Mouse (Mus musculus) c-Kit-positive CD71-negative TER-119-negative erythroid progenitor cells, embryonic 14.5 days (primary cell): ENCODE data around the gene Taar7a.
A peak's percentile ranks its signal among the peaks of the same experiment; 100 is the strongest.

Source experiments
- DNase-seq: peaks from one replicate; pipeline ENCODE4 v3.0.0-alpha.2; 2013; ENCODE audit warnings: low read depth

Taar7a gene

DNA sequence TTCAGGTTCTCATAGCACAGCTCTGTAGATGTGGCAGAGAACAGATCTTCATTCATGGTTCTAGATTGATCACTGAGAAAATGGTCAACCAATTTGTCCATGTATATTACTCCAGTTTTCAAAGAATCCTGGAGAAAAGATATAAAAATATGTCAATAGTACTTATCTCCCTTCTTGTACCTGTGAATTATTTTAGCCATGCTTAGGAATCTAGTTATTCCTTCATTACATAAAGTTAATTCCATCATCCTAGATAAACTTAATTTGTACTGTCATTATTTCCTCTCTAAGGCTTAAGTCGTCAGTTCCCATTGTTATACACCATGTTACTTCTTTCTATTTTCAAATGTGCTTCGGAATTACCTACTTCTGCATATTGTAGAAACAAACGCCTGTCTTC lies at the start of gene Taar7a:
Gene Taar7a (minus strand): TSS at position 101 of the 400 bp plus-strand sequence.
- DNase-seq, result no peak

DNA sequence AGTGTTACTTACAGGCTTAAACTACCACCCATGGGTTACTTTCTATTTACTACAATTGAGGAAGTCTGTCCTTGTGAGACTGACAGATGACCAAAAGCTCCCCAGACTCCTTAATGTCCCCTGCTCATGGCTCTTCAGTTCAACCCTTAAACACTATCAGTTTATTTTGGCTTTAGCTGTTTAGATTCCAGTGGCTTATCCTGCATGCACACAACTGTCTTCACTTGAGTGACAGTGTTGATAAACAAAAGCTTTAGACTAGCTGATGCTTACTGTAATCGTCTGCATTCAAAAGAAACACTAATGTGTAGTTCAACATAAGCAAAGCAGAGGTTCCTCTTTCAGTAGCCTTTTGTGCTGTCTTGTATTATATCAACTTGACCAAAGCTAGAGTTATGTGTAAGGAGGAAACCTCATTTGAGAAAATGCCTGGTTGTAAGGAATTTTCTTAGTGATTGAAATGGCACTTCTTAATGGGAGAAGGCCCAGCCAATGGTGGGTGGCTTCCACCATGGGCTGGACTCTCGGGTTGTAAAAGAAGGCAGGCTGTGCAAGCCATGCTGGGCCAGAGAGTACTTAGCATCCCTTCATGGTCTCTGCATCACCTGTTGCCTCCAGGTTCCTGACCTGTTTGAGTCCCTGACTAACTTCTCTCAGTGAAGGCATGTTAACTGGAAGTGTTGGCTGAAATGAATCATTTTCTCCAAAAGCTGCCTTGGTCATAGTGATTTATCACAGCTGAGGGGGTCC lies 47.0 kb upstream of the Taar7a start:
- DNase-seq, result no peak

DNA sequence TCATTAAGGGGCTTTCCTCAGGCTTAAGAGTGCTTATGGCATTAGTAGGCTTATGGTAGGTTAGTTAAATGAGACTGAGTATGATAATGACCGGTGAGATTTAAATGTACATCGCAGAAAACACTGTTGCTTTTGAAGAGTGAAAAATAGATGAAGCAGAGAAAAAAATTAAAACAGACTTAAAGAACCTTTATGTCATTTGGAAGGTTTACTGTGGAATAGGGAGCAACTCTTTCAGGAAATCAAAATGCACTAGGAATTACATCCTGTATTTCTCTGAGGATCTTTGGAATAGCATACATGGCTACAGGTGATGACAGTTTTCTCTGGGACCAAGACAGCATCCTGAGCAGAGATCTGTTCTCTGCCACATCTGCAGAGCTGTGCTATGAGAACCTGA lies 44.0 kb upstream of the Taar7a start, which contains the start of gene Taar7e:
Gene Taar7e (plus strand): TSS at position 301 of the 400 bp plus-strand sequence.
- no peak for DNase-seq

DNA sequence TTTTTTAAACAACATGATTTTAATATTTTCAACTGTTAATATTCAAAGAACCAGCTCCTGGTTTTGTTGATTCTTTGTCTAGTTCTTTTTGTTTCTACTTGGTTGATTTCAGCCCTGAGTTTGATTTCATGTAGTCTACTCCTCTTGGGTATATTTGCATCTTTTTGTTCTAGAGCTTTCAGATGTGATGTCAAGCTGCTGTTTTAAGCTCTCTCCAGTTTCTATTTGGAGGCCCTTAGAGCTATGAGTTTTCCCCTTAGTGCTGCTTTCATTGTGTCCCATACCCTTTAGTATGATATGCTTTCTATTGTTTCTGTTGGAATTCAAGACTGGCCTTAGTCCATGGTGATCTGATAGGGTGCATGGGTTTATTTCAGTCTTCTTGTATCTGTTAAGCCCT lies 38.1 kb upstream of the Taar7a start:
- no peak for DNase-seq

DNA sequence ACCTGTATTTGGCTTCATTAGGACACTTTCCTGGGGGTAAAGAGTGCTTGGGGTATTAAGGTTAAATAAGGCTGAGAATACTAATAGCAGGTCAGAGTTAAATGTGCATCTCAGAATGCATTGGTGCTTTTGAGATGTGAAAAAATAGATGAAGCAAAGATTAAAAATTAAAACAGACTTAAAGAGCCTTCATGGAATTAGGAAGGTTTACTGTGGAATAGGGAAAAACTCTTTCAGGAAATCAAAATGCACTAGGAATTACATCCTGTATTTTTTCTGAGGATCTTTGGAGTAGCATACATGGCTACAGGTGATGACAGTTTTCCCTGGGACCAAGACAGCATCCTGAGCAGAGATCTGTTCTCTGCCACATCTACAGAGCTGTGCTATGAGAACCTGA lies 33.6 kb upstream of the Taar7a start, which contains the start of gene Taar7d:
Gene Taar7d (plus strand): TSS at position 301 of the 400 bp plus-strand sequence.
- DNase-seq, result no peak

DNA sequence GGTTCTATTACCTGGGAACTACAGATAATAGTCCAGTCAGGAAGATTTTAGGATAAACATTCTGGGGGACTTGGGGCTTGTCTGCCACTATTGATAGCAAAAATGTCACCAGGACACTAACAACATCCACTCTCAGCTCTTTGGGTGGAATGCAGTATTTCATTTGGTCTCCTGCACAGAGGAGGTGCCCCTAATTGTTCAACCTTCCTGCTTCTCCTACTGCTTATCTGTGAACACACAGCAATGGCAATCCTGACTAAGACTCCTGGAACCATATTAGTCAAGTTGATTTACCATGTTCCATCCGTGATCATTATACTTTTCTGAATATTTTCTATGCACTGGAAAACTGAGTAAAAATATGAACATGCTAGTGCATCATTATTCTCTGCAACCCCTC lies 14.9 kb upstream of the Taar7a start:
- no peak for DNase-seq

DNA sequence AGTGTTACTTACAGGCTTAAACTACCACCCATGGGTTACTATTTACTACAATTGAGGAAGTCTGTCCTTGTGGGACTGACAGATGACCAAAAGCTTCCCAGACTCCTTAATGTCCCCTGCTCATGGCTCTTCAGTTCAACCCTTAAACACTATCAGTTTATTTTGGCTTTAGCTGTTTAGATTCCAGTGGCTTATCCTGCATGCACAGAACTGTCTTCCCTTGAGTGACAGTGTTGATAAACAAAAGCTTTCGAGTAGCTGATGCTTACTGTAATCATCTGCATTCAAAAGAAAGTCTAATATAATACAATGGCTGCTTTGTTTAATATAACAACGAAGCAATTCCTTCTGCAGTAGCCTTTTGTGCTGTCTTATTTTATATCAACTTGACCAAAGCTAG lies 13.8 kb upstream of the Taar7a start:
- no peak for DNase-seq

DNA sequence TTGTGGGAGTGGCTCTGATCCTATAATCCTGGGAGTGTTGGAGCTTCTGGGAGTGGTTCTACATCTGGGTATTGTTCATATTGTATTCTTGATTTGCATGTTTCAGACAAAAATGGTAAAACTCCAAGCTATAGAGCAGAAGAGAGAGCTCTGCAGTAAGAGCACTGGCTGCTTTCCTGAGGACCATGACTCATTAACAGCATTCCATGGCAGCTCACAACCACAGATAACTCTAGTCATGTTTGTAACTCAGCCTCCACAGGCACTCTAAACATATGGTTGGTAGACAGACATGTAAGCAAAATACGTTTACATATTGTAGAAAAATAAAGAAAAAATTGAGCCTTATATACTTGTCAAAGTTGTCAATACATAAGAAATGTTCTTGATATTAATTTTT lies 13.2 kb upstream of the Taar7a start:
- no peak for DNase-seq

DNA sequence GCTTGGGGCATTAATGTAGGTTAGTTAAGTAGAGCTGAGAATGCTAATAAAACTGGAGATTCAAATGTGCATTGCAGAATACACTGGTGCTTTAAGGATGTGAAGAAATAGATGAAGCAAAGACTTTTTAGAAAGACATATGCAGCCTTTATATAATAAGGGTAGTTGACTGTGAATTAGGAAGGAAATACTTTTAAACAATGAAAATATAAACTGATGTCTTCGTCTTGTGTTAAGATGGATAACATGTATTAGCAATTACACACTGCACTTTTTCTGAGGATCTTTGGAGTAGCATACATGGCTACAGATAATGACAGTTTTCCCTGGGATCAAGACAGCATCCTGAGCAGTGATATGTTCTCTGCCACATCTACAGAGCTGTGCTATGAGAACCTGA lies 6.4 kb upstream of the Taar7a start, which contains the start of gene Taar7b:
Gene Taar7b (plus strand): TSS at position 301 of the 400 bp plus-strand sequence.
- DNase-seq, result no peak

DNA sequence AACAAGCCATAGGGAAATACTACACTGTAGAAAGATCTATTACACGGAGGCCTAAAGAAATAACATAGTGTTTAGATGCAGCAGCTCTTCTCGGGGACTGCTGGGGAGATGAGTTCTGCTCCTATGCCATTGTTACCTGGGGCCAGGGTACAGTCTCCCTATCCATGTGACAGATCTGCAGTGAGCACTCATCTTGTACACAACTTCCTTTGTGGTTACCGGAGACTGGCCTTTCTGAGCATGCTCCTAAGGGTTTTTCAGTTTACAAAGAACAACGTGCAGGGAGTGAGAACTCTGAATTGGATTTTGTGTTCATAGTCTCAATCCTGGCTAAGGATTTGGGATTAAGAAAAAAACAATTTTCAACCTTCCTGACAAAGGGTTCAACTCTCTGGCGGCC lies 6.9 kb downstream of the Taar7a start:
- no peak for DNase-seq

DNA sequence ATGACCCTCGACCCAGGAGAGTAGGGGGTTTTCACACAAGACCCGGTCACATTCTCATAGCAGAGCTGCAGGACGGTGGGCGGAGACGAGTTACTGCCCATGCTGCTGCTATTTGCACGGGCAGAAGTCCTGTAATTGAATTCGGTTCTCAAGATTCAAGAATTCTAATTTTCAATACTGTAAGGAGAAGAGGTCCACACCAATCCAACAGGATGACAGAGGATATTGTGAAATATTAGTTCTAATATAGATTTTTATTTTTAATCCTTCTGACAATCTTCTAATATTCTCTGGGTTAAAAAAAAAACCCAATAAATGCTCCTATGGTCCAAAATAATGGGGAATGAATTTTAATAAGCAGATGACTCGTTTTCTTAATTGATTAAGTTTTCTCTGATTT lies 7.7 kb downstream of the Taar7a start, which contains the start of gene Taar6:
Gene Taar6 (minus strand): TSS at position 101 of the 400 bp plus-strand sequence.
- DNase-seq, result no peak

DNA sequence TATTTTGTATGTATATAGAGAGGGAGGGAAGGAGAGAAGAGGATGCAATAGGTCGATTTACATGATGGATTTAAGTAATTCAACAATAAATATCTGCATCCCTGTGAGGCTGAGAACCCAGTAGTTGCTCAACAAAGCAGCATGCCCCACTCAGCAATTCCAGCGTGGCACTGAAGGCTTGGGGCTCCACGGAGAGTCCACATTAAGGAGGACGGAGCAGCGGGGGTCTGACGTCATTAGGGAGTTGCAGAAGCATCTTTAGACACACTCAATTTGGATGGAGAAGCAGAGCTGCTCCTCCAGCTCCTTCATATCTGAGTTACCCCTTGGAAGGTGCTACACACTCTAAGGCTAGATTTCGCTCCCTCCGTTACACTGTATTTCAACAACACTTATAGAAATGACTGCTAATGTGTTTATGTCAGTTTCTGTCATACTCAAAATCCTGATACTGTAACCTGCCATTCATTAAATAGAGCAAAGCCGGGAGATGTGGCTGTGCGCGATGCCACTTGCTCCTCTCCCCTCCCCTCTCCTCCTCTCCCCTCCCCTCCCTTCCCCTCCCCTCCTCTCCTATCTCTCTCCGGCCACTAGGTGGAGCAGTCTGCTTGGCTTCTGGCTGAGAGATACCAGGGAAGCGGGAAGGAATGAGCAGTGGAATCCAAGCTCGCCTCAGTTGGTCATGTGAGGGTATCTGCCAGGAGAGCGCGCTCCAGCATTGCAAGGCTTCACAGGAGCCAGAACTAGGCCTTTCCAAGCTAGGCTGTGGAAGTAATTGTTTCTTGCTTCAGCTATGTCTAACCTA lies 14.2 kb downstream of the Taar7a start:
- DNase-seq, result peak; percentile 56

DNA sequence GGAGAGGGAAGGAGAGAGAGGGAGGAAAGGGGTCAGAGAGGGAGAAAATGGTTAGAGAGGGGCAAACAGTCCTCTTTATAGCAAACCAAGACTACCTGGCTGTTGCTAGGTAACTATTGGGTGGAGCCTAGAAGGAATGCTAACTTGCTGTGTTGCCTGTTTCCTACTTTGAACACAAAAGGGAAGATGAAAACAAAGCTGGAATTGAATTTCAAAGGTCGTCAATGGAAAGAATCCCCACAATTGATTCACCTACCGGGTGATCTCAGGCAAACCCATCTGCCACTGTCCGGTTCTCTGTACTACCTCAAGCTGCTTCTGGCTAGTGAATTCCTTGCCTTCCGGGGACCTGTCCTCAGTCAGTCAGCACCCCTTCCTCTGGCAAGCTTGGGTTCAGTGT lies 15.3 kb downstream of the Taar7a start:
- no peak for DNase-seq

DNA sequence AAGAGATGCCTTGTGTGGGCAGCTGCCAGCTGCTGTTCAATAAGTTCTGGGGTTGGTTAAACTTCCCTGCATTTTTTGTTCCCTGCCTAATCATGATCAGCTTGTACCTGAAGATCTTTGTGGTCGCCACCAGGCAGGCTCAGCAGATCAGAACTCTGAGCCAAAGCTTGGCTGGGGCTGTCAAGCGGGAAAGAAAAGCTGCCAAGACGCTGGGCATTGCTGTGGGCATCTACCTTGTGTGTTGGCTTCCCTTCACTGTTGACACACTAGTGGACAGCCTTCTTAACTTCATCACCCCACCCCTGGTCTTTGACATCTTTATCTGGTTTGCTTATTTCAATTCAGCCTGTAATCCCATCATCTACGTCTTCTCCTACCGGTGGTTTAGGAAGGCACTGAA lies 22.0 kb downstream of the Taar7a start:
- no peak for DNase-seq

DNA sequence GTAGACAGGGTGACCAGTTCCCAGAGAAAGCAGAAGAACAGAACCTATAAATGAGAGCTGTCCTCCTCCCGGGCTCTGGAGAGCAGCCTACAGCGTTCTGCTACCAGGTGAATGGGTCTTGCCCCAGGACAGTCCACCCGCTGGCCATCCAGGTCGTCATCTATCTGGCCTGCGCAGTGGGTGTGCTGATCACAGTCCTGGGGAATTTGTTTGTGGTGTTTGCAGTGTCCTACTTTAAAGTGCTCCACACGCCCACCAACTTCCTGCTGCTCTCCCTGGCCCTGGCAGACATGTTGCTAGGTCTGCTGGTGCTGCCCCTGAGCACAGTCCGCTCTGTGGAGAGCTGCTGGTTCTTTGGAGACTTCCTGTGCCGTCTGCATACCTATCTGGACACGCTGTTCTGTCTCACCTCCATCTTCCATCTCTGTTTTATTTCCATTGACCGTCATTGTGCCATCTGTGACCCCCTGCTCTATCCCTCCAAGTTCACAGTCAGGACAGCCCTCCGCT lies 22.6 kb downstream of the Taar7a start, which contains the start of gene Taar5:
Gene Taar5 (plus strand): TSS at position 51 of the 510 bp plus-strand sequence.
- no peak for DNase-seq

DNA sequence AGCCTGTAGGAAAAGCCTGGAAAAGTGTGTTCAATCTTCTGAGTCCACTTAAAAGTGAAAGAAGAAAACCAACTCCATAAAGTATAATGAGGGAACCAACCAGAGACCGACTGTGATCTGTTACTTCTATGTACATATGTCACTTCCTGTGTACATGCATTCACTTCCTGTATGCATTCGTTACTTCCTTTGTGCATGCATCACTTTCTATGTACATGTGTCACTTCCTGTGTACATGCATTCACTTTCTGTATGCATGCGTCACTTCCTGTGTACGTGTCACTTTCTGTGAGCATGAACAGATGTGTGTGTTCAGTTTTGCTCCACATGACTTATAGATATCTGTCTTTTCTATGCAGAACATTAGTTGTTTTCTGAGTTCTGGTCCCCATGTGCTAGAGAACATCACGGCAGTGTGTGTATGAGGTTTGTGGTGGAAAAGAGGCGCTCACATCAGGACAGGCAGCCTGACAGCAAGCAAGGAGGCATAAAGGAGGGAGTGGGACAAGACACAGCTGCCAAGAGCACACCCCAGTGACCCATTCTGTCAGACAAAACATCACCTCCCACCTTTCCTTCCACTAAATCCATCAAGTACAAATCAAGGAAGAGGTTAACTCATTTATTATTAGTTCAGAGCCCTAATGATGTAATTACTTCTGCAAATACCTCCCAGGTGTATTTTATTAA lies 28.2 kb downstream of the Taar7a start:
- DNase-seq, result no peak

DNA sequence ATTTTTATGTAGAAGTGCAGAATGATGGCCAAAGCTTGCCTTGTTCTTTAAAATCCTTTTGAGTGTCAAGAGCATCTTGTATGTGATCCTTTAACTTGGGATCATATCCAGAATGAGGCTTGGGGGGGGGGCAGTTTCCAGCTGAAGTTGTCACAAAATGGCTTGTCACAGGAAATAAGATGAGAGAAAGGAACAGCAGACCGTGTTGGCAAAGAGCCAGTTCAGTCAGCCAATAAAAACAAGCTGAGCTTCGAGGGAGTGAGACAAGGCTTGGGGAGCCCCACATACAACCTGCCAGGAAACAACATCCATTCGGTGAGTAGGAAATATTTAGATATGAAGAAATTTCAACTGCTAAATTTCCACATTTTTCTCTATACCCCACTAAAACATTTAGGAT lies 29.8 kb downstream of the Taar7a start:
- DNase-seq, result no peak

DNA sequence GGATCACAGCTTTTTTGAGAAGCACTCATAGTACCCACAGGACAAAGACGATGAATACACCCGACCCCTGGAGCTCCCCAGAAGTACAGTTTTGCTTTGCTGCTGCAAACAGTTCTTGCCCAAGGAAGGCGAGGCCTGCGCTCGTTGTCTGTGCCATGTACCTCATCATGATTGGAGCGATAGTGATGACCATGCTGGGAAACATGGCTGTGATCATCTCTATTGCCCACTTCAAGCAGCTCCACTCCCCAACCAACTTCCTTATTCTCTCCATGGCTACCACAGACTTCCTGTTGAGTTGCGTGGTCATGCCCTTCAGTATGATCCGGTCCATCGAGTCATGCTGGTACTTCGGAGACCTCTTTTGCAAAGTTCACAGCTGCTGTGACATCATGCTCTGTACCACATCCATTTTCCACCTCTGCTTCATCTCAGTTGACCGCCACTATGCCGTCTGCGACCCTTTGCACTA lies 32.8 kb downstream of the Taar7a start, which contains the start of gene Taar4:
Gene Taar4 (plus strand): TSS at position 51 of the 472 bp plus-strand sequence.
- no peak for DNase-seq

DNA sequence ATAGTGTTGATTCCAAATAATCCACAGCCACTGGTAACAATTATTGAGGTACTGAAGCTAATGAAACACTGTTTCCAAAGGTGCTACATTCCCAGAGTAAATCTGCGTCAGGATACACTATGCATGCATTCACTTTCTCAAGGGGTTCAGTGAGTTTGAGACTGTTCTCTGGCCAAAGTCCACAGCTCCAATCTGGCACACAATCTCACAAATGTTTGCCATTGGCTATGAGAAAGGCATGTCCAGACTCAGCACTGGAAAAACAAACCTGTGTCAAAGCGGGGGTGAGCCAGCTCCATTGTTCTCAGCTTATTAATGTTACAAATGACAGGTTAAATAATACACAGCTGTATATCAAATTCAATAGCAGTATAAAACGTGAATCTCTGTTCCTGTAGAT lies 34.2 kb downstream of the Taar7a start:
- DNase-seq, result no peak

DNA sequence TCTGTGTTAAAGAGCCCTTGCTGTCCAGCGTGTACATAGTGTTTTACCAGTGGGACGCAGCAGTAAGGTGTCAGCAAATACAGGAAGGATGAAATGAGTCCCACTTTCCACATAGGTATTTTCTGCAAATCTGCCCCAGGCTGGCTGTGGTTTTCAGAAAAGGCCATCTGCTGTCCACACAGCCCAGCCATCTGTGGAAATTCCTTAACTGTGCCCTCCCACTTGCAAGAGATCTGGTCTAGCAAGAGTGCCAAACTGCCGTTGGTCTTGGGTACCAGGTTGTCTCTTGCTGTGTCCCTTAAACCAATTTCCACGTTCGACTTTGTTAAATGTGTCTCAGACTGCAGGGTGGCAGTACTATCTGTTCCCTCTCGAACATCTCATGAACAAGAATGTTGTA lies 41.6 kb downstream of the Taar7a start:
- no peak for DNase-seq

DNA sequence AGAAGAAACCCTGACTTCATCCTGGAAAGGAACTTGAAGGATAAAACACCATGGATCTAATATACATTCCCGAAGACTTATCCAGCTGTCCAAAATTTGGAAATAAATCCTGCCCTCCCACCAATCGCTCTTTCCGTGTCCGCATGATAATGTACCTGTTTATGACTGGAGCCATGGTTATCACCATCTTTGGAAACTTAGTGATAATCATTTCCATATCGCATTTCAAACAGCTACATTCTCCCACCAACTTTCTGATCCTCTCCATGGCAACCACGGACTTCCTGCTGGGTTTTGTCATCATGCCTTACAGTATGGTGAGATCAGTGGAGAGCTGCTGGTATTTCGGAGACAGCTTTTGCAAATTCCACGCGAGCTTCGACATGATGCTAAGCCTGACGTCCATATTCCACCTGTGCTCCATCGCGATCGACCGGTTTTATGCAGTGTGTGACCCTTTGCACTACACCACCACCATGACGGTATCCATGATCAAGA lies 43.7 kb downstream of the Taar7a start, which contains the start of gene Taar3:
Gene Taar3 (plus strand): TSS at position 51 of the 498 bp plus-strand sequence.
- no peak for DNase-seq

DNA sequence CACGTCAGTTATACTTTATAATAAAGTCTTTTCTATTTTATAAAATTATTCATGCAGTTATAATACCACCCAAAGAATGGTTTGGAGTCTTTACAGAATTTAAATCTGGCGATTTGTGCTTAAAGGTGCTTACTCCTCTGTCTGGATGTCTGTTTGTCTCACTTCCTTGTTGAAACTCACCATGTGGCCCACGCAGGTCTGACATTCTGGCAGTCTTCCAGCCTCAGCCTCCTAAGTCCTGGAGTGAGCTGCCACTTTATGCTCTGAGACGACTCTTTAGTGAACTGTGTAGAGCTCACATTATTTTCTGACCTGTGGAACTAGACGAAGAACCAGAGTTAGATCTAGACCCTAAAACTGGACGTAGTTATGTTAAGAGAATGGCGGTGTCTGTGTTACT lies 45.3 kb downstream of the Taar7a start:
- no peak for DNase-seq
